13 mouse cellular contexts compared by ENCODE assay signal in the genomic region with DNA sequence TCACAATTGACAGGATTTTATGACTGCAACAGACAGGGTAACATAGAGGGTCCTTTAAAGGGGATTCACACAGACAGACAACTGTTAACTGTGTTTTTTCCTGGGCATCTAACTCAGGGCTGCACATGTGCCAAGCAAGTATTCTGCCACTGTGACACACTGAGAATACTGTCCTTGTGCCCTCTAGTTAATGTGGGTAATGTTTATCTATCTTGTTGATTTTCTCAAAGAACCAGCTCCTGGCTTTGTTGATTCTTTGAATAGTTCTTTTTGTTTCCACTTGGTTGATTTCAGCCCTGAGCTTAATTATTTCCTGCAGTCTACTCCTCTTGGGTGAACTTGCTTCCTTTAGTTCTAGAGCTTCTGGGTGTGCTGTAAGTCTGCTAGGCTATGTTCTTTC. TPM values are rescaled to one million over a fixed set of nuclear protein-coding genes. Genes with fewer than 3 reads are reported as not detected.
"Had no signal": no experiment of that assay in that cellular context is flagged by ENCODE, and none has a peak within 500 bp of the region (broad histone marks: within the 10 kb centered on the region; RNA-seq: fewer than 3 reads in every experiment).

No protein-coding gene starts in this region.

RNA-seq across cellular contexts. Expression of gene Gm4301, which starts 35.4 kb away (rescaled TPM):
- polyA plus RNA-seq: neural tube, embryonic 13.5 days; neural tube, embryonic 14.5 days; neural tube, embryonic 15.5 days; small intestine, adult 2 months; spleen, adult 2 months; stomach, embryonic 14.5 days; stomach, embryonic 15.5 days; stomach, embryonic 16.5 days; stomach, postnatal 0 days; testis, adult 2 months; thymus, adult 2 months; thymus, postnatal 0 days; urinary bladder, adult 2 months had no signal

RNA-seq across cellular contexts. Expression of gene Gm4302, which starts 40.5 kb away (rescaled TPM):
- polyA plus RNA-seq: neural tube, embryonic 13.5 days; neural tube, embryonic 14.5 days; neural tube, embryonic 15.5 days; small intestine, adult 2 months; spleen, adult 2 months; stomach, embryonic 14.5 days; stomach, embryonic 15.5 days; stomach, embryonic 16.5 days; stomach, postnatal 0 days; testis, adult 2 months; thymus, adult 2 months; thymus, postnatal 0 days; urinary bladder, adult 2 months had no signal

RNA-seq across cellular contexts. Expression of gene Gm4303, which starts 45.7 kb away (rescaled TPM):
- polyA plus RNA-seq: neural tube, embryonic 13.5 days; neural tube, embryonic 14.5 days; neural tube, embryonic 15.5 days; small intestine, adult 2 months; spleen, adult 2 months; stomach, embryonic 14.5 days; stomach, embryonic 15.5 days; stomach, embryonic 16.5 days; stomach, postnatal 0 days; testis, adult 2 months; thymus, adult 2 months; thymus, postnatal 0 days; urinary bladder, adult 2 months had no signal

RNA-seq across cellular contexts. Expression of gene Gm4305, which starts 50.8 kb away (rescaled TPM):
- polyA plus RNA-seq: neural tube, embryonic 13.5 days; neural tube, embryonic 14.5 days; neural tube, embryonic 15.5 days; small intestine, adult 2 months; spleen, adult 2 months; stomach, embryonic 14.5 days; stomach, embryonic 15.5 days; stomach, embryonic 16.5 days; stomach, postnatal 0 days; testis, adult 2 months; thymus, adult 2 months; thymus, postnatal 0 days; urinary bladder, adult 2 months had no signal
